Comparison of ENCODE assay signal across 18 mouse cellular contexts in genomic region chr1:162305247-162305646, GRCm38 (mm10).
DNase-seq lines count a peak whose midpoint lies in the region; ATAC-seq lines count a peak whose summit lies in the region.
"Had no signal": no experiment of that assay in that cellular context is flagged by ENCODE, and none has a peak within 500 bp of the region (broad histone marks: within the 10 kb centered on the region; RNA-seq: fewer than 3 reads in every experiment).

No protein-coding gene starts in this region.

- peaks cover 15% of the 10 kb centered on the region for H3K4me1 ChIP-seq in kidney, embryonic 15.5 days
- H3K4me1 ChIP-seq in embryonic facial prominence, embryonic 14.5 days (ENCODE audit: control insufficient read depth, insufficient read depth, low read length) = peaks cover 24% of the 10 kb centered on the region
- H3K4me1 ChIP-seq in limb, embryonic 15.5 days = peaks cover 37% of the 10 kb centered on the region
- no peaks in the 10 kb centered on the region for H3K4me1 ChIP-seq in hindbrain, embryonic 13.5 days (replicated peaks)
- H3K4me1 ChIP-seq: heart, embryonic 15.5 days; liver, embryonic 13.5 days; midbrain, embryonic 13.5 days had no signal

- no peaks in the 10 kb centered on the region for H3K9me3 ChIP-seq in kidney, embryonic 15.5 days (replicated peaks)
- no peaks in the 10 kb centered on the region for H3K9me3 ChIP-seq in embryonic facial prominence, embryonic 14.5 days (ENCODE audit: control insufficient read depth, low read length)
- H3K9me3 ChIP-seq in limb, embryonic 15.5 days = no peaks in the 10 kb centered on the region
- no peaks in the 10 kb centered on the region for H3K9me3 ChIP-seq in hindbrain, embryonic 13.5 days
- H3K9me3 ChIP-seq: heart, embryonic 15.5 days; hindbrain, embryonic 10.5 days; liver, embryonic 13.5 days; midbrain, embryonic 13.5 days had no signal

- no peak overlapping the region for H3K4me3 ChIP-seq in kidney, embryonic 15.5 days (replicated peaks)
- H3K4me3 ChIP-seq in embryonic facial prominence, embryonic 14.5 days (ENCODE audit: low read depth, low read length) = no peak overlapping the region
- no peak overlapping the region for H3K4me3 ChIP-seq in limb, embryonic 15.5 days
- no peak overlapping the region for H3K4me3 ChIP-seq in hindbrain, embryonic 13.5 days
- H3K4me3 ChIP-seq: heart, embryonic 15.5 days; hindbrain, embryonic 10.5 days; liver, embryonic 13.5 days; midbrain, embryonic 13.5 days had no signal

- ATAC-seq in kidney, embryonic 15.5 days (replicated peaks; ENCODE audit: low FRiP score) = no peak
- ATAC-seq in embryonic facial prominence, embryonic 14.5 days (ENCODE audit: low read depth) = peak; percentile 51; the same call in 1 of the 2 replicates
- ATAC-seq in limb, embryonic 15.5 days (ENCODE audit: insufficient number of reproducible peaks, low FRiP score, low TSS enrichment, low read depth) = peak; percentile 61; the same call in 1 of the 2 replicates
- no peak for ATAC-seq in hindbrain, embryonic 13.5 days (ENCODE audit: low FRiP score)
- ATAC-seq: intestine, embryonic 16.5 days; midbrain, embryonic 13.5 days had no signal

- H3K27ac ChIP-seq in kidney, embryonic 15.5 days = peak overlapping the region; percentile 52; the same call in 1 of the 2 replicates
- peak overlapping the region; percentile 67 for H3K27ac ChIP-seq in embryonic facial prominence, embryonic 14.5 days (replicated peaks; ENCODE audit: low read depth, low read length)
- H3K27ac ChIP-seq in limb, embryonic 15.5 days = peak overlapping the region; percentile 77
- H3K27ac ChIP-seq in hindbrain, embryonic 13.5 days = no peak overlapping the region
- H3K27ac ChIP-seq: heart, embryonic 15.5 days; hindbrain, embryonic 10.5 days; liver, embryonic 13.5 days; macrophage; midbrain, embryonic 13.5 days had no signal

- H3K4me2 ChIP-seq in kidney, embryonic 15.5 days = no peak overlapping the region
- H3K4me2 ChIP-seq in embryonic facial prominence, embryonic 14.5 days (ENCODE audit: low read depth, low read length) = no peak overlapping the region
- no peak overlapping the region for H3K4me2 ChIP-seq in limb, embryonic 15.5 days
- H3K4me2 ChIP-seq in hindbrain, embryonic 13.5 days = no peak overlapping the region
- H3K4me2 ChIP-seq: heart, embryonic 15.5 days; liver, embryonic 13.5 days; midbrain, embryonic 13.5 days had no signal

- no peak for DNase-seq in kidney, adult 8-10 months
- peak; percentile 62 for DNase-seq in right cerebral cortex, adult 18-20 months
- DNase-seq in right cerebral cortex, postnatal 4 days = no peak
- DNase-seq in embryonic facial prominence, embryonic 14.5 days (ENCODE audit: low spot score) = peak; percentile 80
- no peak for DNase-seq in ovary, postnatal 10 days (ENCODE audit: low spot score)
- DNase-seq: adrenal gland, postnatal 10 days; cerebellum, adult 9-11 months; kidney, postnatal 4 days; liver, embryonic 13.5 days; thymus, adult 18-20 months had no signal

- no peak overlapping the region for H3K9ac ChIP-seq in kidney, embryonic 15.5 days
- H3K9ac ChIP-seq in embryonic facial prominence, embryonic 14.5 days (ENCODE audit: low read depth, low read length) = no peak overlapping the region
- H3K9ac ChIP-seq in limb, embryonic 15.5 days = no peak overlapping the region
- H3K9ac ChIP-seq in hindbrain, embryonic 13.5 days = no peak overlapping the region
- H3K9ac ChIP-seq: heart, embryonic 15.5 days; liver, embryonic 13.5 days; midbrain, embryonic 13.5 days had no signal

- no peaks in the 10 kb centered on the region for H3K27me3 ChIP-seq in kidney, embryonic 15.5 days
- no peaks in the 10 kb centered on the region for H3K27me3 ChIP-seq in embryonic facial prominence, embryonic 14.5 days (replicated peaks; ENCODE audit: control insufficient read depth, insufficient read depth, low read length)
- no peaks in the 10 kb centered on the region for H3K27me3 ChIP-seq in limb, embryonic 15.5 days
- no peaks in the 10 kb centered on the region for H3K27me3 ChIP-seq in hindbrain, embryonic 13.5 days
- H3K27me3 ChIP-seq: heart, embryonic 15.5 days; liver, embryonic 13.5 days; midbrain, embryonic 13.5 days had no signal

- 54% methylated on average over 6 of the region's 6 CpGs for WGBS in kidney, embryonic 15.5 days
- 26% methylated on average over 6 of the region's 6 CpGs for WGBS in embryonic facial prominence, embryonic 14.5 days
- 26% methylated on average over 6 of the region's 6 CpGs for WGBS in limb, embryonic 15.5 days
- 89% methylated on average over 6 of the region's 6 CpGs for WGBS in hindbrain, embryonic 13.5 days

- no peaks in the 10 kb centered on the region for H3K36me3 ChIP-seq in kidney, embryonic 15.5 days
- no peaks in the 10 kb centered on the region for H3K36me3 ChIP-seq in embryonic facial prominence, embryonic 14.5 days (ENCODE audit: control insufficient read depth, insufficient read depth, low read length)
- H3K36me3 ChIP-seq in limb, embryonic 15.5 days = no peaks in the 10 kb centered on the region
- peaks cover 23% of the 10 kb centered on the region for H3K36me3 ChIP-seq in hindbrain, embryonic 13.5 days
- H3K36me3 ChIP-seq: heart, embryonic 15.5 days; hindbrain, embryonic 10.5 days; liver, embryonic 13.5 days had no signal

Comparison
In these comparisons a context has a peak if more than half of its experiments do, and no peak if none do; other contexts are left out.
1. DNase-seq: peak in right cerebral cortex, adult 18-20 months (single experiment) and embryonic facial prominence, embryonic 14.5 days (single experiment); none in kidney, adult 8-10 months (0 of 2), right cerebral cortex, postnatal 4 days (single experiment) and ovary, postnatal 10 days (single experiment).
2. ATAC-seq: peak in embryonic facial prominence, embryonic 14.5 days (single experiment) and limb, embryonic 15.5 days (single experiment); none in kidney, embryonic 15.5 days (single experiment) and hindbrain, embryonic 13.5 days (single experiment).